Mouse (Mus musculus) lung, postnatal 0 days (tissue): ENCODE data around the gene Gpn2. TPM values are rescaled to one million over a fixed set of nuclear protein-coding genes. Genes with fewer than 3 reads are reported as not detected.

ENCODE experiments used
- ATAC-seq: fragments of 200-750 bp; cut with Nextera tagmentation; 2 replicates; pipeline ENCODE4 v1.8.0; 2017; ENCODE audit warnings: moderate library complexity
- DNase-seq: peaks from one replicate; pipeline ENCODE4 v3.0.0-alpha.2; 2016; ENCODE audit warnings: low spot score
- H3K27ac ChIP-seq: fragments of 300-500 bp; sonication (generic); 2 replicates; pipeline ENCODE4 v1.5.1; 2014; ENCODE audit warnings: antibody characterized with exemption, mild to moderate bottlenecking, low read length, mixed read lengths
- H3K27me3 ChIP-seq: fragments of 300-500 bp; sonication (generic); replicated peaks from 2 replicates; pipeline ENCODE4 v1.6.1; 2014; ENCODE audit warnings: low read length, mixed read lengths; ENCODE audit not compliant: insufficient read depth
- H3K36me3 ChIP-seq: fragments of 300-500 bp; sonication (generic); 2 replicates; pipeline ENCODE4 v1.6.1; 2014; ENCODE audit warnings: low read length, mixed read lengths; ENCODE audit not compliant: insufficient read depth
- H3K4me1 ChIP-seq: fragments of 300-500 bp; sonication (generic); 2 replicates; pipeline ENCODE4 v1.6.1; 2014; ENCODE audit warnings: antibody characterized with exemption, low read depth, low read length, mixed read lengths; ENCODE audit not compliant: insufficient read depth
- H3K4me2 ChIP-seq: fragments of 300-500 bp; sonication (generic); replicated peaks from 2 replicates; pipeline ENCODE4 v1.6.1; 2014; ENCODE audit warnings: low read depth, mild to moderate bottlenecking, low read length, moderate library complexity, mixed read lengths
- H3K4me3 ChIP-seq: fragments of 300-500 bp; sonication (generic); 2 replicates; pipeline ENCODE4 v1.5.1; 2014; ENCODE audit warnings: low read depth, low read length
- H3K9ac ChIP-seq: fragments of 300-500 bp; sonication (generic); replicated peaks from 2 replicates; pipeline ENCODE4 v1.6.1; 2014; ENCODE audit warnings: low read depth, mild to moderate bottlenecking
- H3K9me3 ChIP-seq: fragments of 300-500 bp; sonication (generic); 2 replicates; pipeline ENCODE4 v1.6.1; 2016; ENCODE audit warnings: low read length, mixed read lengths
- CTCF ChIP-seq: IDR thresholded peaks from 2 replicates; pipeline ENCODE4 v1.5.1; 2016; ENCODE audit warnings: antibody characterized with exemption, mild to moderate bottlenecking
- EP300 ChIP-seq: IDR thresholded peaks from 2 replicates; pipeline ENCODE4 v1.6.1; 2016; ENCODE audit warnings: antibody characterized with exemption, mild to moderate bottlenecking, control low read depth
- WGBS: fragments of 180-500 bp; shearing (Covaris S2); extraction: QIAGEN DNeasy Blood & Tissue Kit; methylation state at CpG from one replicate; pipeline ENCODE4 v1.1.7; 2014; 5-methylcytosine and 5-hydroxymethylcytosine counted together
- polyA plus RNA-seq: library from polyadenylated mRNA; unstranded; fragments of >200 nt; fragmentation: Nextera tagmentation; extraction: Ambion mirVana; gene quantifications from 2 replicates; pipeline ENCODE4 v1.2.1, GENCODE M21; 2015

Gpn2 gene
- polyA plus RNA-seq, 1 experiment from 2014 or later, result 17.6 TPM

- H3K9me3 ChIP-seq, result no peaks in the 10 kb centered on the region
- H3K4me3 ChIP-seq, result peak overlapping the region; percentile 43
- DNase-seq (peak; percentile 97), ATAC-seq (peak; percentile 95)
- H3K36me3 ChIP-seq, result peaks cover 4% of the 10 kb centered on the region; the same call in 1 of the 2 replicates
- H3K4me1 ChIP-seq, result peaks cover 8% of the 10 kb centered on the region
- under 1% methylated on average over 50 of the region's 50 CpGs for WGBS
- no peak for TF ChIP-seq EP300
- TF ChIP-seq CTCF, result no peak
- peak overlapping the region; percentile 67 for H3K4me2 ChIP-seq
- H3K27me3 ChIP-seq, result no peaks in the 10 kb centered on the region
- H3K9ac ChIP-seq, result peak overlapping the region; percentile 39
- peak overlapping the region; percentile 84 for H3K27ac ChIP-seq
Observed at GRCm38 (mm10) chr4:133599571-133600073, 15.5 kb downstream of the Gpn2 start.

- Histone ChIP-seq H3K4me2 (peak overlapping the region; percentile 67), H3K9me3 (no peaks in the 10 kb centered on the region), H3K27ac (peak overlapping the region; percentile 84), H3K4me1 (peaks cover 8% of the 10 kb centered on the region), H3K36me3 (peaks cover 4% of the 10 kb centered on the region; the same call in 1 of the 2 replicates), H3K4me3 (peak overlapping the region; percentile 43), H3K9ac (peak overlapping the region; percentile 39), H3K27me3 (no peaks in the 10 kb centered on the region)
- no peak for TF ChIP-seq EP300
- no peak for TF ChIP-seq CTCF
- DNase-seq (no peak), ATAC-seq (no peak)
- 13% methylated on average over 9 of the region's 9 CpGs for WGBS
Observed at GRCm38 (mm10) chr4:133600306-133600705, 16.1 kb downstream of the Gpn2 start.

- DNase-seq, result peak; percentile 97
Observed at GRCm38 (mm10) chr4:133601721-133602218, 17.6 kb downstream of the Gpn2 start, which contains the start of gene Sfn. TSS of gene Sfn (minus strand) at chr4:133602168.

GRCm38 (mm10) chr4:133603056-133603455, 18.9 kb downstream of the Gpn2 start:
- WGBS, result 61% methylated on average over 5 of the region's 5 CpGs
- Histone ChIP-seq H3K4me2 (no peak overlapping the region), H3K4me1 (peaks cover 11% of the 10 kb centered on the region), H3K27me3 (no peaks in the 10 kb centered on the region), H3K9me3 (no peaks in the 10 kb centered on the region), H3K9ac (no peak overlapping the region), H3K4me3 (no peak overlapping the region), H3K36me3 (peaks cover 13% of the 10 kb centered on the region; the same call in 1 of the 2 replicates), H3K27ac (peak overlapping the region; percentile 47; the same call in 1 of the 2 replicates)
- no peak for ATAC-seq
- peak; percentile 21; the same call in 1 of the 2 replicates for TF ChIP-seq EP300
- no peak for TF ChIP-seq CTCF
- peak; percentile 78 for DNase-seq

More at GRCm38 (mm10) chr4:133601721-133602218, 17.6 kb downstream of the Gpn2 start, which contains the start of gene Sfn:
- Histone ChIP-seq H3K36me3 (peaks cover 10% of the 10 kb centered on the region; the same call in 1 of the 2 replicates), H3K9me3 (no peaks in the 10 kb centered on the region), H3K27ac (peak within 1 kb of the TSS; percentile 51; the same call in 1 of the 2 replicates), H3K4me1 (peaks cover 11% of the 10 kb centered on the region), H3K9ac (peak within 1 kb of the TSS; percentile 48), H3K4me3 (peak within 1 kb of the TSS; percentile 23), H3K4me2 (peak within 1 kb of the TSS; percentile 51), H3K27me3 (no peaks in the 10 kb centered on the region)
- TF ChIP-seq EP300 (no peak), CTCF (peak; percentile 76)
- ATAC-seq, result peak; percentile 70
- 2% methylated on average over 16 of the region's 16 CpGs for WGBS

- H3K9ac ChIP-seq, result no peak overlapping the region
- ATAC-seq (no peak), DNase-seq (no peak)
- H3K4me3 ChIP-seq, result no peak overlapping the region
- TF ChIP-seq EP300, result no peak
- TF ChIP-seq CTCF, result no peak
- H3K9me3 ChIP-seq, result no peaks in the 10 kb centered on the region
- H3K4me1 ChIP-seq, result peaks cover 7% of the 10 kb centered on the region
- WGBS, result 74% methylated on average over 7 of the region's 7 CpGs
- peak overlapping the region; percentile 32; the same call in 1 of the 2 replicates for H3K27ac ChIP-seq
- no peak overlapping the region for H3K4me2 ChIP-seq
- peaks cover 19% of the 10 kb centered on the region; the same call in 1 of the 2 replicates for H3K36me3 ChIP-seq
- H3K27me3 ChIP-seq, result no peaks in the 10 kb centered on the region
Observed at GRCm38 (mm10) chr4:133604175-133604574, 20.0 kb downstream of the Gpn2 start.

GRCm38 (mm10) chr4:133604856-133605255, 20.7 kb downstream of the Gpn2 start:
- Histone ChIP-seq H3K27me3 (no peaks in the 10 kb centered on the region), H3K9me3 (no peaks in the 10 kb centered on the region), H3K27ac (peak overlapping the region; percentile 51; the same call in 1 of the 2 replicates), H3K4me2 (no peak overlapping the region), H3K4me3 (no peak overlapping the region), H3K9ac (no peak overlapping the region), H3K36me3 (peaks cover 19% of the 10 kb centered on the region; the same call in 1 of the 2 replicates), H3K4me1 (peaks cover 6% of the 10 kb centered on the region)
- DNase-seq (no peak), ATAC-seq (no peak)
- TF ChIP-seq CTCF (no peak), EP300 (no peak)
- WGBS, result 69% methylated on average over 6 of the region's 6 CpGs
